Mouse (Mus musculus): Measurements from ENCODE around the gene Gnb1.

GRCm38 (mm10) chr4:155577741-155578140 lies 86.6 kb downstream of the Gnb1 start:
- TF ChIP-seq CTCF (IDR thresholded peaks at IDR 0.05; ENCODE audit: low read depth) (no peak), EP300 (IDR thresholded peaks at IDR 0.05; ENCODE audit: low read depth) (no peak)

Data from liver, embryonic 14.5 days (tissue).